Mouse (Mus musculus) thymus, adult 2 months (tissue): ENCODE data around the gene Maats1.

ENCODE experiments used
- CTCF ChIP-seq: fragments of 200-500 bp; IDR thresholded peaks from 2 replicates; pipeline ENCODE4 v1.5.1; 2012; ENCODE audit warnings: mild to moderate bottlenecking, control low read depth, low read length, moderate library complexity, borderline replicate concordance; ENCODE audit not compliant: control insufficient read depth, poor library complexity, insufficient read depth; ENCODE audit errors: extremely low read depth
- POLR2A ChIP-seq: fragments of 200-500 bp; IDR thresholded peaks from 2 replicates; pipeline ENCODE4 v1.6.1; 2012; ENCODE audit warnings: mild to moderate bottlenecking, low read length, control low read depth, moderate library complexity; ENCODE audit not compliant: control insufficient read depth, poor library complexity, insufficient read depth; ENCODE audit errors: extremely low read depth

DNA sequence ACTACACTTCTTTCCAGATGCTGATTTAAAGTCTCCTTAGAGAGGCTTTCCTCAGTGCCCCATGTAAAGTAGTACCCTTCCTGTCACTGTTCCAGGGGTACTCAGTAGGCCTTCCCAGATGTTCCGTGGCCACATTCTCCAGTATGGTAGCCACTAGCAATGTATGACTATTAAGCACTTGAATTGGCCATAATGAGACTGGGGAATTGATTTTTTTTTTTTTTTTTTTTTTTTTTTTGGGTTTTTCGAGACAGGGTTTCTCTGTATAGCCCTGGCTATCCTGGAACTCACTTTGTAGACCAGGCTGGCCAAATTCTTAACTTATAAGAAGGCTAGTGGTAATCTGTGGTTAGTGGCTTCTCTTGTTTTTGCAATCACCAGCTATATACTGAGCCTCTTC, 7.9 kb upstream of the Maats1 start:
- no peak for TF ChIP-seq CTCF
- TF ChIP-seq POLR2A, result no peak
